Mouse (Mus musculus): Measurements from ENCODE around the gene Zfp697.
"Not testable (repeated sequence)": the region's sequence is repeated elsewhere in the genome, so short reads cannot be mapped to it uniquely, and the experiment has no call there.

DNA sequence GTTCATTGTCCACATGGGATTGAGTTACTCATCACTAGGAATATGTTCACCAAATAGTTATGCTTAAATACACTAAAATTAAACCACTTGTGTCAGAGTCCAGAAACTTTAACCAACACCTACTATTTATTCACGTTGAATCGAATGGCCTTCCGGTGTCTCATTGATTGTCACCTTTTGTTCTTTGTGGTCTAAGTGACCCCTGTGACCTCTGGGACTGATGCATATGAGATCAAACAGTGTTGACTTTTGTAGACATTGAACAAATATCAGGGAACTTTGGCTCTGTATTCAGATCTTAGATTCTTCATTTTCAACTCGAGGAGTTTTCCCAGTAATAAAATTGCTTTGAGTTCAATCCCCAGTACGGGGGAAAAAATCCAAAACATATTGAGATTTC is 178.4 kb downstream of the Zfp697 start:
- TF ChIP-seq FLI1 (IDR thresholded peaks at IDR 0.05; ENCODE audit: low read length); GATA1 (IDR thresholded peaks at IDR 0.05; ENCODE audit: borderline replicate concordance, low read length): not testable (repeated sequence)

All from megakaryocyte, embryonic 14.5 days (primary cell).